Mouse (Mus musculus) MEL (cell line): ENCODE measurements around the gene Tceal7. TPM values are rescaled to one million over a fixed set of nuclear protein-coding genes. Genes with fewer than 3 reads are reported as not detected.

Experiments used
- DNase-seq: peaks from one replicate; pipeline ENCODE4 v3.0.0; 2011; ENCODE audit warnings: low read depth, low spot score
- H3K27ac ChIP-seq: 2 replicates; pipeline ENCODE4 v1.5.1; 2012; ENCODE audit warnings: low read depth, mild to moderate bottlenecking, control low read depth, low read length, moderate library complexity; ENCODE audit not compliant: control insufficient read depth
- H3K27me3 ChIP-seq, 2 experiments: fragments of 150-350 bp in 1 of 2; sonication (generic) in 1 of 2; 2 replicates each; pipeline ENCODE4 v1.6.1; 2012; ENCODE audit warnings: low read length in 2 of 2, mild to moderate bottlenecking in 2 of 2, improper control_type of control experiment in 1 of 2, moderate library complexity in 1 of 2; ENCODE audit not compliant: insufficient read depth in 2 of 2, control insufficient read depth in 1 of 2
- H3K36me3 ChIP-seq, 2 experiments: 2 replicates each; pipeline ENCODE4 v1.6.1; 2012 to 2014; ENCODE audit warnings: low read length in 2 of 2, improper control_type of control experiment in 1 of 2, inconsistent platforms in 1 of 2, mild to moderate bottlenecking in 1 of 2; ENCODE audit not compliant: insufficient read depth in 2 of 2, control insufficient read depth in 1 of 2
- H3K4me1 ChIP-seq, 2 experiments: fragments of 150-350 bp in 1 of 2; sonication (generic) in 1 of 2; 2 replicates each; pipeline ENCODE4 v1.6.1; 2012; ENCODE audit warnings: low read length in 2 of 2, improper control_type of control experiment in 1 of 2, mild to moderate bottlenecking in 1 of 2; ENCODE audit not compliant: insufficient read depth in 2 of 2, control insufficient read depth in 1 of 2
- H3K4me3 ChIP-seq, 2 experiments: fragments of 150-350 bp in 1 of 2; sonication (generic) in 1 of 2; 2 replicates each; pipeline ENCODE4 v1.5.1; 2012; ENCODE audit warnings: low read depth in 2 of 2, low read length in 2 of 2, mild to moderate bottlenecking in 2 of 2, moderate library complexity in 2 of 2, control low read depth in 1 of 2, improper control_type of control experiment in 1 of 2; ENCODE audit not compliant: control insufficient read depth in 1 of 2, insufficient read depth in 1 of 2
- H3K79me2 ChIP-seq: 2 replicates; pipeline ENCODE4 v1.6.1; 2012; ENCODE audit warnings: mild to moderate bottlenecking, low read length, moderate library complexity; ENCODE audit not compliant: control insufficient read depth, poor library complexity, insufficient read depth
- H3K9ac ChIP-seq: 2 replicates; pipeline ENCODE4 v1.6.1; 2012; ENCODE audit warnings: low read depth, mild to moderate bottlenecking, control low read depth, low read length, moderate library complexity; ENCODE audit not compliant: control insufficient read depth, poor library complexity, severe bottlenecking
- H3K9me3 ChIP-seq: fragments of 150-350 bp; sonication (generic); replicated peaks from 2 replicates; pipeline ENCODE4 v1.6.1; 2012; ENCODE audit warnings: mild to moderate bottlenecking, low read length, improper control_type of control experiment, moderate library complexity; ENCODE audit not compliant: insufficient read depth
- CHD1 ChIP-seq: IDR thresholded peaks from 2 replicates; pipeline ENCODE4 v1.6.1; 2012; ENCODE audit warnings: low read depth, mild to moderate bottlenecking, inconsistent platforms, low read length, improper control_type of control experiment
- CHD2 ChIP-seq: IDR thresholded peaks from 2 replicates; pipeline ENCODE4 v1.6.1; 2011; ENCODE audit warnings: low read length, improper control_type of control experiment
- CTCF ChIP-seq, 3 experiments: IDR thresholded peaks in 2 of 3; conservative IDR thresholded peaks in 1 of 3; 2 replicates each; pipeline ENCODE4 v1.5.1; 2011 to 2012; ENCODE audit warnings: low read length in 3 of 3, low read depth in 2 of 3, mild to moderate bottlenecking in 2 of 3, improper control_type of control experiment in 1 of 3, inconsistent platforms in 1 of 3, mixed read lengths in 1 of 3, moderate library complexity in 1 of 3; ENCODE audit not compliant: control insufficient read depth in 1 of 3, insufficient read depth in 1 of 3, poor library complexity in 1 of 3, severe bottlenecking in 1 of 3
- ELF1 ChIP-seq: IDR thresholded peaks from 2 replicates; pipeline ENCODE4 v1.6.1; 2014; ENCODE audit warnings: low read depth, mild to moderate bottlenecking, inconsistent platforms, low read length, improper control_type of control experiment, moderate library complexity
- EP300 ChIP-seq, 2 experiments: IDR thresholded peaks; 2 replicates each; pipeline ENCODE4 v1.6.1; 2011; ENCODE audit warnings: improper control_type of control experiment in 2 of 2, low read length in 2 of 2, low read depth in 1 of 2, mild to moderate bottlenecking in 1 of 2
- GABPA ChIP-seq: IDR thresholded peaks from 2 replicates; pipeline ENCODE4 v1.6.1; 2012; ENCODE audit warnings: low read depth, mild to moderate bottlenecking, inconsistent platforms, low read length, improper control_type of control experiment, moderate library complexity
- GATA1 ChIP-seq: IDR thresholded peaks from 2 replicates; pipeline ENCODE4 v1.6.1; 2011; ENCODE audit warnings: low read depth, low read length, improper control_type of control experiment
- KAT2A ChIP-seq: conservative IDR thresholded peaks from 2 replicates; pipeline ENCODE4 v1.6.1; 2012; ENCODE audit warnings: low read depth, low read length, improper control_type of control experiment, inconsistent platforms
- MAZ ChIP-seq: IDR thresholded peaks from 2 replicates; pipeline ENCODE4 v1.6.1; 2012; ENCODE audit warnings: low read depth, mild to moderate bottlenecking, inconsistent platforms, low read length, improper control_type of control experiment
- MEF2A ChIP-seq: IDR thresholded peaks from 2 replicates; pipeline ENCODE4 v1.6.1; 2014; ENCODE audit warnings: low read depth, mild to moderate bottlenecking, inconsistent platforms, low read length, improper control_type of control experiment; ENCODE audit not compliant: poor library complexity, insufficient replicate concordance, severe bottlenecking; ENCODE audit errors: extremely low read depth
- MXI1 ChIP-seq: IDR thresholded peaks from 2 replicates; pipeline ENCODE4 v1.6.1; 2011; ENCODE audit warnings: mild to moderate bottlenecking, low read depth, low read length, improper control_type of control experiment
- MYB ChIP-seq: IDR thresholded peaks from 2 replicates; pipeline ENCODE4 v1.6.1; 2011; ENCODE audit warnings: mild to moderate bottlenecking, low read depth, low read length, improper control_type of control experiment
- MYC ChIP-seq: IDR thresholded peaks from 2 replicates; pipeline ENCODE4 v1.6.1; 2011; ENCODE audit warnings: low read depth, mild to moderate bottlenecking, low read length, improper control_type of control experiment, moderate library complexity
- NRF1 ChIP-seq: IDR thresholded peaks from 2 replicates; pipeline ENCODE4 v1.6.1; 2014; ENCODE audit warnings: low read depth, mild to moderate bottlenecking, inconsistent platforms, low read length, improper control_type of control experiment, moderate library complexity; ENCODE audit not compliant: poor library complexity, insufficient read depth, severe bottlenecking
- POLR2AphosphoS2 ChIP-seq: IDR thresholded peaks from 2 replicates; pipeline ENCODE4 v1.6.1; 2011; ENCODE audit warnings: low read length, improper control_type of control experiment
- POLR2AphosphoS5 ChIP-seq: IDR thresholded peaks from 2 replicates; pipeline ENCODE4 v1.6.1; 2012; ENCODE audit warnings: low read depth, borderline replicate concordance, mild to moderate bottlenecking, inconsistent platforms, low read length, moderate library complexity, mixed read lengths
- RAD21 ChIP-seq: IDR thresholded peaks from 2 replicates; pipeline ENCODE4 v1.6.1; 2011; ENCODE audit warnings: mild to moderate bottlenecking, low read depth, low read length, improper control_type of control experiment
- RCOR1 ChIP-seq: IDR thresholded peaks from 2 replicates; pipeline ENCODE4 v1.6.1; 2012; ENCODE audit warnings: low read depth, mild to moderate bottlenecking, inconsistent platforms, low read length, improper control_type of control experiment
- SIN3A ChIP-seq: IDR thresholded peaks from 2 replicates; pipeline ENCODE4 v1.6.1; 2012; ENCODE audit warnings: low read length, improper control_type of control experiment, inconsistent platforms
- SMC3 ChIP-seq: IDR thresholded peaks from 2 replicates; pipeline ENCODE4 v1.6.1; 2011; ENCODE audit warnings: low read depth, low read length, improper control_type of control experiment
- TAL1 ChIP-seq: IDR thresholded peaks from 2 replicates; pipeline ENCODE4 v1.6.1; 2012; ENCODE audit warnings: mild to moderate bottlenecking, inconsistent platforms, low read length, moderate library complexity, mixed read lengths
- TBP ChIP-seq: IDR thresholded peaks from 2 replicates; pipeline ENCODE4 v1.8.0; 2011; ENCODE audit warnings: low read depth, low read length, improper control_type of control experiment
- UBTF ChIP-seq: IDR thresholded peaks from 2 replicates; pipeline ENCODE4 v1.6.1; 2012; ENCODE audit warnings: low read depth, mild to moderate bottlenecking, inconsistent platforms, low read length, improper control_type of control experiment, moderate library complexity, borderline replicate concordance; ENCODE audit not compliant: insufficient read depth
- USF1 ChIP-seq: IDR thresholded peaks from 2 replicates; pipeline ENCODE4 v1.6.1; 2014; ENCODE audit warnings: low read depth, mild to moderate bottlenecking, inconsistent platforms, low read length, improper control_type of control experiment, moderate library complexity
- ZC3H11A ChIP-seq: IDR thresholded peaks from 2 replicates; pipeline ENCODE4 v1.6.1; 2012; ENCODE audit warnings: low read depth, mild to moderate bottlenecking, inconsistent platforms, low read length, improper control_type of control experiment
- ZKSCAN1 ChIP-seq: IDR thresholded peaks from 2 replicates; pipeline ENCODE4 v1.6.1; 2012; ENCODE audit warnings: low read depth, mild to moderate bottlenecking, inconsistent platforms, low read length, improper control_type of control experiment, moderate library complexity
- polyA plus RNA-seq, 2 experiments: library from polyadenylated mRNA; stranded (reverse) in 1 of 2; unstranded in 1 of 2; fragments of >175 nt in 1 of 2; fragments of >200 nt in 1 of 2; gene quantifications; 2 replicates each; pipeline versions ENCODE4 v1.2.1 to v1.2.4; 2012; ENCODE audit warnings: low replicate concordance in 2 of 2, low read depth in 1 of 2; ENCODE audit not compliant: insufficient read length in 2 of 2, insufficient read depth in 1 of 2, missing spikeins in 1 of 2
- total RNA-seq: library from RNA; depleted of rRNA; stranded (reverse); fragments of 300-350 nt; gene quantifications from 2 replicates; pipeline ENCODE4 v1.2.3, GENCODE M21; 2012

The Tceal7 gene
- total and polyA plus RNA-seq, 3 experiments, result 1.0 TPM; not detected in 2

- TF ChIP-seq SIN3A, result peak; percentile 54
- TF ChIP-seq UBTF, result no peak
- TF ChIP-seq CHD1, result no peak
- TF ChIP-seq MYC, result peak; percentile 52; the same call in 1 of the 2 replicates
- peak; percentile 39; the same call in 1 of the 2 replicates for TF ChIP-seq NRF1
- peak; percentile 78 for TF ChIP-seq MAZ
- no peak for TF ChIP-seq ZKSCAN1
- TF ChIP-seq POLR2AphosphoS5, result no peak
- TF ChIP-seq MXI1, result peak; percentile 50; the same call in 1 of the 2 replicates
- no peak for TF ChIP-seq RCOR1
- no peak for TF ChIP-seq POLR2AphosphoS2
Observed at GRCm38 (mm10) chrX:136195193-136195944, 19.2 kb upstream of the Tceal7 start (continued).

GRCm38 (mm10) chrX:136196873-136197272 lies 17.7 kb upstream of the Tceal7 start:
- Histone ChIP-seq H3K4me3 (no peak overlapping the region), H3K27me3 (peaks cover 0 to 2% of the 10 kb centered on the region in 2 experiments; a peak in 1 of 4 replicates), H3K9me3 (no peaks in the 10 kb centered on the region)
- TF ChIP-seq ELF1 (no peak), RAD21 (peak; percentile 84), CHD1 (no peak), CHD2 (no peak), CTCF (IDR thresholded peaks at IDR 0.05 in 2 of 3, conservative IDR thresholded peaks at IDR 0.05 in 1 of 3; ENCODE audit: control insufficient read depth in 1 of 3, insufficient read depth in 1 of 3, low read depth in 2 of 3, low read length in 3 of 3, poor library complexity in 1 of 3, severe bottlenecking in 1 of 3) (peak; percentile 67 to 89 (median 86)), USF1 (no peak), TAL1 (no peak), MYC (no peak), NRF1 (no peak), MAZ (no peak), SMC3 (peak; percentile 83), MEF2A (no peak), KAT2A (no peak), TBP (0 out of 2 replicates have a peak, but pooled peaks have one; percentile 29), GATA1 (no peak), GABPA (no peak), EP300 (IDR thresholded peaks at IDR 0.05; ENCODE audit: low read depth in 1 of 2, low read length in 2 of 2) (no peak), MYB (no peak), ZC3H11A (peak; percentile 66)
- TF ChIP-seq, all 39 proteins: peak for 5
- Histone ChIP-seq H3K4me1 (peaks cover 0 to 4% of the 10 kb centered on the region in 2 experiments; a peak in 2 of 4 replicates), H3K79me2 (no peaks in the 10 kb centered on the region), H3K27ac (no peak overlapping the region), H3K36me3 (peaks cover 0 to 5% of the 10 kb centered on the region in 2 experiments; a peak in 2 of 4 replicates), H3K9ac (0 out of 2 replicates have a peak overlapping the region, but pooled peaks have one; percentile 14)
- DNase-seq, result peak; percentile 86
